Mouse (Mus musculus) embryonic facial prominence, embryonic 15.5 days (tissue): ENCODE data around the gene Hadhb. TPM values are rescaled to one million over a fixed set of nuclear protein-coding genes. Genes with fewer than 3 reads are reported as not detected.

Experiments
- ATAC-seq: fragments of 200-750 bp; cut with Nextera tagmentation; 2 replicates; pipeline ENCODE4 v1.8.0; 2017; ENCODE audit warnings: low read depth, moderate TSS enrichment; ENCODE audit not compliant: insufficient number of reproducible peaks, low FRiP score, low TSS enrichment
- H3K27ac ChIP-seq: fragments of 300-500 bp; sonication (generic); replicated peaks from 2 replicates; pipeline ENCODE4 v1.5.1; 2015; ENCODE audit warnings: mild to moderate bottlenecking, inconsistent platforms
- H3K27me3 ChIP-seq: fragments of 300-500 bp; sonication (generic); 2 replicates; pipeline ENCODE4 v1.6.1; 2015; ENCODE audit warnings: inconsistent platforms
- H3K36me3 ChIP-seq: fragments of 300-500 bp; sonication (generic); 2 replicates; pipeline ENCODE4 v1.6.1; 2015; ENCODE audit warnings: mild to moderate bottlenecking, inconsistent platforms
- H3K4me1 ChIP-seq: fragments of 300-500 bp; sonication (generic); 2 replicates; pipeline ENCODE4 v1.6.1; 2015; ENCODE audit warnings: inconsistent platforms
- H3K4me2 ChIP-seq: fragments of 300-500 bp; sonication (generic); replicated peaks from 2 replicates; pipeline ENCODE4 v1.6.1; 2015; ENCODE audit warnings: mild to moderate bottlenecking, inconsistent platforms
- H3K4me3 ChIP-seq: fragments of 300-500 bp; sonication (generic); replicated peaks from 2 replicates; pipeline ENCODE4 v1.5.1; 2015; ENCODE audit warnings: mild to moderate bottlenecking, inconsistent platforms
- H3K9ac ChIP-seq: fragments of 300-500 bp; sonication (generic); 2 replicates; pipeline ENCODE4 v1.6.1; 2015; ENCODE audit warnings: inconsistent platforms
- H3K9me3 ChIP-seq: fragments of 300-500 bp; sonication (generic); replicated peaks from 2 replicates; pipeline ENCODE4 v1.6.1; 2016; ENCODE audit warnings: inconsistent platforms
- WGBS: fragments of 180-500 bp; shearing (Covaris S2); methylation state at CpG from one replicate; pipeline ENCODE4 v1.1.7; 2015; 5-methylcytosine and 5-hydroxymethylcytosine counted together
- polyA plus RNA-seq: library from polyadenylated mRNA; unstranded; fragments of >200 nt; fragmentation: Nextera tagmentation; extraction: Ambion mirVana; gene quantifications from 2 replicates; pipeline ENCODE4 v1.2.1, GENCODE M21; 2015

The Hadhb gene
- polyA plus RNA-seq, 1 experiment from 2014 or later, result 140 TPM

- WGBS, result 84% methylated on average over 3 of the region's 3 CpGs
- Histone ChIP-seq H3K9ac (no peak overlapping the region), H3K27ac (no peak overlapping the region), H3K27me3 (peaks cover 77% of the 10 kb centered on the region), H3K36me3 (peaks cover 5% of the 10 kb centered on the region), H3K4me2 (no peak overlapping the region), H3K4me1 (peaks cover 30% of the 10 kb centered on the region), H3K4me3 (no peak overlapping the region), H3K9me3 (no peaks in the 10 kb centered on the region)
- no peak for ATAC-seq
Measured at GRCm38 (mm10) chr5:30112533-30113068, 42.4 kb upstream of the Hadhb start.

GRCm38 (mm10) chr5:30113881-30114760, 40.9 kb upstream of the Hadhb start:
- WGBS, result 1% methylated on average over 103 of the region's 103 CpGs
- Histone ChIP-seq H3K27ac (no peak overlapping the region), H3K4me1 (peaks cover 30% of the 10 kb centered on the region), H3K9ac (peak overlapping the region; percentile 29), H3K27me3 (peaks cover 68% of the 10 kb centered on the region), H3K4me3 (peak overlapping the region; percentile 55), H3K4me2 (peak overlapping the region; percentile 94), H3K36me3 (peaks cover 19% of the 10 kb centered on the region), H3K9me3 (no peaks in the 10 kb centered on the region)
- ATAC-seq, result peak; percentile 79

- WGBS, result under 1% methylated on average over 28 of the region's 28 CpGs
- no peak for ATAC-seq
- H3K9me3 ChIP-seq, result no peaks in the 10 kb centered on the region
Measured at GRCm38 (mm10) chr5:30114761-30115140, 40.3 kb upstream of the Hadhb start.

GRCm38 (mm10) chr5:30115718-30116117, 39.3 kb upstream of the Hadhb start:
- WGBS, result 32% methylated on average over 10 of the region's 10 CpGs

More at GRCm38 (mm10) chr5:30114761-30115140, 40.3 kb upstream of the Hadhb start:
- peak overlapping the region; percentile 18; the same call in 1 of the 2 replicates for H3K9ac ChIP-seq
- peaks cover 30% of the 10 kb centered on the region for H3K4me1 ChIP-seq
- peaks cover 26% of the 10 kb centered on the region for H3K36me3 ChIP-seq
- H3K4me2 ChIP-seq, result peak overlapping the region; percentile 94
- peak overlapping the region; percentile 55 for H3K4me3 ChIP-seq
- H3K27me3 ChIP-seq, result peaks cover 64% of the 10 kb centered on the region
- H3K27ac ChIP-seq, result no peak overlapping the region

GRCm38 (mm10) chr5:30118018-30118417, 37.0 kb upstream of the Hadhb start:
- Histone ChIP-seq H3K9ac (no peak overlapping the region), H3K4me2 (no peak overlapping the region), H3K36me3 (peaks cover 58% of the 10 kb centered on the region), H3K4me1 (peaks cover 16% of the 10 kb centered on the region), H3K4me3 (no peak overlapping the region), H3K27me3 (peaks cover 32% of the 10 kb centered on the region), H3K9me3 (no peaks in the 10 kb centered on the region), H3K27ac (no peak overlapping the region)
- 77% methylated on average over 1 of the region's 1 CpGs for WGBS
- no peak for ATAC-seq

More at GRCm38 (mm10) chr5:30115718-30116117, 39.3 kb upstream of the Hadhb start:
- H3K27me3 ChIP-seq, result peaks cover 54% of the 10 kb centered on the region
- no peak overlapping the region for H3K27ac ChIP-seq
- H3K4me2 ChIP-seq, result no peak overlapping the region
- no peaks in the 10 kb centered on the region for H3K9me3 ChIP-seq
- H3K4me1 ChIP-seq, result peaks cover 26% of the 10 kb centered on the region
- peaks cover 35% of the 10 kb centered on the region for H3K36me3 ChIP-seq
- H3K9ac ChIP-seq, result no peak overlapping the region
- no peak for ATAC-seq
- no peak overlapping the region for H3K4me3 ChIP-seq

GRCm38 (mm10) chr5:30119163-30119562, 35.9 kb upstream of the Hadhb start:
- Histone ChIP-seq H3K27ac (no peak overlapping the region), H3K27me3 (peaks cover 20% of the 10 kb centered on the region), H3K4me2 (no peak overlapping the region), H3K9ac (no peak overlapping the region), H3K9me3 (no peaks in the 10 kb centered on the region), H3K4me3 (no peak overlapping the region), H3K36me3 (peaks cover 69% of the 10 kb centered on the region), H3K4me1 (peaks cover 9% of the 10 kb centered on the region)
- no peak for ATAC-seq
- WGBS, result 88% methylated on average over 6 of the region's 6 CpGs

- Histone ChIP-seq H3K4me2 (no peak overlapping the region), H3K4me1 (no peaks in the 10 kb centered on the region), H3K4me3 (no peak overlapping the region), H3K27me3 (peaks cover 12% of the 10 kb centered on the region), H3K36me3 (peaks cover 78% of the 10 kb centered on the region), H3K9ac (no peak overlapping the region), H3K9me3 (no peaks in the 10 kb centered on the region), H3K27ac (no peak overlapping the region)
- ATAC-seq, result no peak
- WGBS, result 86% methylated on average over 7 of the region's 7 CpGs
Measured at GRCm38 (mm10) chr5:30120106-30120505, 34.9 kb upstream of the Hadhb start.

GRCm38 (mm10) chr5:30122481-30122880, 32.6 kb upstream of the Hadhb start:
- no peak overlapping the region for H3K27ac ChIP-seq
- no peak for ATAC-seq
- H3K4me3 ChIP-seq, result no peak overlapping the region
- no peak overlapping the region for H3K9ac ChIP-seq
- H3K36me3 ChIP-seq, result peaks cover 97% of the 10 kb centered on the region
- H3K27me3 ChIP-seq, result no peaks in the 10 kb centered on the region
- WGBS, result 90% methylated on average over 6 of the region's 6 CpGs
- H3K4me1 ChIP-seq, result no peaks in the 10 kb centered on the region
- H3K4me2 ChIP-seq, result no peak overlapping the region
- no peaks in the 10 kb centered on the region for H3K9me3 ChIP-seq

GRCm38 (mm10) chr5:30125587-30125986, 29.5 kb upstream of the Hadhb start:
- Histone ChIP-seq H3K9me3 (no peaks in the 10 kb centered on the region), H3K27me3 (no peaks in the 10 kb centered on the region), H3K9ac (no peak overlapping the region), H3K36me3 (peaks cover 94% of the 10 kb centered on the region), H3K4me2 (no peak overlapping the region), H3K4me1 (no peaks in the 10 kb centered on the region), H3K27ac (no peak overlapping the region), H3K4me3 (no peak overlapping the region)
- 38% methylated on average over 5 of the region's 5 CpGs for WGBS
- no peak for ATAC-seq

- Histone ChIP-seq H3K36me3 (peaks cover 89% of the 10 kb centered on the region), H3K9me3 (no peaks in the 10 kb centered on the region), H3K4me3 (no peak overlapping the region), H3K9ac (no peak overlapping the region), H3K4me2 (no peak overlapping the region), H3K27me3 (no peaks in the 10 kb centered on the region), H3K27ac (no peak overlapping the region), H3K4me1 (no peaks in the 10 kb centered on the region)
- WGBS, result 85% methylated on average over 7 of the region's 7 CpGs
- no peak for ATAC-seq
Measured at GRCm38 (mm10) chr5:30126756-30127155, 28.3 kb upstream of the Hadhb start.

GRCm38 (mm10) chr5:30127921-30128597, 27.0 kb upstream of the Hadhb start:
- Histone ChIP-seq H3K27ac (no peak overlapping the region), H3K4me1 (no peaks in the 10 kb centered on the region), H3K27me3 (no peaks in the 10 kb centered on the region), H3K9me3 (no peaks in the 10 kb centered on the region), H3K9ac (no peak overlapping the region), H3K4me3 (no peak overlapping the region), H3K4me2 (no peak overlapping the region), H3K36me3 (peaks cover 86% of the 10 kb centered on the region)
- 90% methylated on average over 13 of the region's 13 CpGs for WGBS
- ATAC-seq, result no peak
